Comparison of ENCODE assay signal across 8 mouse cellular contexts in genomic region chr1:131846255-131846654, GRCm38 (mm10). TPM values are rescaled to one million over a fixed set of nuclear protein-coding genes. Genes with fewer than 3 reads are reported as not detected.
DNase-seq lines count a peak whose midpoint lies in the region; ATAC-seq and TF ChIP-seq lines count a peak whose summit lies in the region.

No protein-coding gene starts in this region.

- H3K9me3 ChIP-seq in kidney, embryonic 15.5 days (replicated peaks): no peaks in the 10 kb centered on the region

- no peak overlapping the region for H3K9ac ChIP-seq in kidney, embryonic 15.5 days

- peaks cover 64% of the 10 kb centered on the region for H3K36me3 ChIP-seq in kidney, embryonic 15.5 days

- no peak overlapping the region for H3K4me3 ChIP-seq in kidney, embryonic 15.5 days (replicated peaks)
- no peak overlapping the region for H3K4me3 ChIP-seq in olfactory bulb, adult 2 months (ENCODE audit: insufficient read depth, low read depth, low read length)

- H3K27ac ChIP-seq in kidney, embryonic 15.5 days: no peak overlapping the region
- no peak overlapping the region for H3K27ac ChIP-seq in olfactory bulb, adult 2 months (ENCODE audit: insufficient read depth, low read depth, low read length)

- H3K4me2 ChIP-seq in kidney, embryonic 15.5 days: no peak overlapping the region

- no peaks in the 10 kb centered on the region for H3K4me1 ChIP-seq in kidney, embryonic 15.5 days
- H3K4me1 ChIP-seq in olfactory bulb, adult 2 months (ENCODE audit: control insufficient read depth, insufficient read depth, low read length): no peaks in the 10 kb centered on the region

- 77% methylated on average over 5 of the region's 5 CpGs for WGBS in kidney, embryonic 15.5 days
- 75% methylated on average over 5 of the region's 5 CpGs for WGBS in olfactory bulb, adult 2 months

- intact Hi-C loops in heart, postnatal 10 days (cut with DNase I): loop anchor here (1.0 to 2.0 kb wide), 3 partner anchors 79 to 138 kb away; no protein-coding TSS in a partner anchor
- intact Hi-C loops in left cerebral cortex, postnatal 25 days (cut with DNase I): loop anchor here (2.0 kb wide), 1 partner anchor 133 kb away; no protein-coding TSS in a partner anchor

- DNase-seq in kidney, adult 18-20 months: peak; percentile 68
- peak; percentile 14 for DNase-seq in MN1 (ENCODE audit: low spot score)
- peak; percentile 86 to 91 for DNase-seq in cerebellum, postnatal 25 days
- DNase-seq in heart, postnatal 10 days: peak; percentile 82 to 84
- peak; percentile 40 to 63 for DNase-seq in left cerebral cortex, postnatal 25 days (ENCODE audit: low spot score in 2 of 2)
- DNase-seq in thymus, postnatal 4 days: peak; percentile 74

- no peak for TF ChIP-seq POLR2A in olfactory bulb, adult 2 months (IDR thresholded peaks at IDR 0.05; ENCODE audit: insufficient read depth, low read depth, low read length)

- TF ChIP-seq CTCF in olfactory bulb, adult 2 months (IDR thresholded peaks at IDR 0.05; ENCODE audit: insufficient read depth, low read depth, low read length): peak; percentile 47; the same call in 1 of the 2 replicates

- no peak for ATAC-seq in kidney, embryonic 15.5 days (replicated peaks; ENCODE audit: low FRiP score)

- H3K27me3 ChIP-seq in kidney, embryonic 15.5 days: no peaks in the 10 kb centered on the region

RNA-seq across cellular contexts. Expression of gene Slc41a1, which starts 19.0 kb away (rescaled TPM):
- polyA plus RNA-seq in kidney, embryonic 15.5 days (2015; fragmentation: Nextera tagmentation; extraction: Ambion mirVana): 12.7 and 15.5 TPM in 2 replicates
- total RNA-seq in heart, postnatal 10 days (2021): 10 to 100 TPM; 27.0 to 28.9 TPM
- 10 to 100 TPM; 46.4 to 51.0 TPM for total RNA-seq in left cerebral cortex, postnatal 25 days (2021)
- not detected in 2 replicates for polyA plus RNA-seq in olfactory bulb, adult 2 months (2012; ENCODE audit: insufficient read depth, insufficient read length, low replicate concordance, missing spikeins)

RNA-seq across cellular contexts. Expression of gene Rab29, which starts 20.8 kb away (rescaled TPM):
- 18.3 and 18.7 TPM in 2 replicates for polyA plus RNA-seq in kidney, embryonic 15.5 days (2015; fragmentation: Nextera tagmentation; extraction: Ambion mirVana)
- 10 to 100 TPM; 12.3 to 14.2 TPM for total RNA-seq in heart, postnatal 10 days (2021)
- 1 to 10 TPM; 5.1 to 7.6 TPM for total RNA-seq in left cerebral cortex, postnatal 25 days (2021)
- polyA plus RNA-seq in olfactory bulb, adult 2 months (2012; ENCODE audit: insufficient read depth, insufficient read length, low replicate concordance, missing spikeins): not detected in 2 replicates

RNA-seq across cellular contexts. Expression of gene Pm20d1, which starts 49.1 kb away (rescaled TPM):
- polyA plus RNA-seq in kidney, embryonic 15.5 days (2015; fragmentation: Nextera tagmentation; extraction: Ambion mirVana): 2.1 and 2.3 TPM in 2 replicates
- 1 to 10 TPM; 3.0 to 4.0 TPM for total RNA-seq in heart, postnatal 10 days (2021)
- total RNA-seq in left cerebral cortex, postnatal 25 days (2021): 1 to 10 TPM; 1.9 to 2.1 TPM
- not detected in 2 replicates for polyA plus RNA-seq in olfactory bulb, adult 2 months (2012; ENCODE audit: insufficient read depth, insufficient read length, low replicate concordance, missing spikeins)

Comparison
In these comparisons a context has a peak if more than half of its experiments do, and no peak if none do; other contexts are left out.
1. DNase-seq: peak in every context shown above with its lines; median percentile 88 in cerebellum, postnatal 25 days; 83 in heart, postnatal 10 days; 74 in thymus, postnatal 4 days; 68 in kidney, adult 18-20 months; 52 in left cerebral cortex, postnatal 25 days; 14 in MN1.